Mouse (Mus musculus) heart, embryonic 16.5 days (tissue): Measurements from ENCODE around the gene Grb7. TPM values are rescaled to one million over a fixed set of nuclear protein-coding genes. Genes with fewer than 3 reads are reported as not detected.

Source experiments
- ATAC-seq: fragments of 200-750 bp; cut with Nextera tagmentation; replicated peaks from 2 replicates; pipeline ENCODE4 v1.8.0; 2017; ENCODE audit warnings: moderate number of reproducible peaks; ENCODE audit not compliant: insufficient read depth, low FRiP score; ENCODE audit errors: extremely low read depth
- H3K27ac ChIP-seq: fragments of 300-500 bp; sonication (generic); 2 replicates; pipeline ENCODE4 v1.5.1; 2014; ENCODE audit warnings: mild to moderate bottlenecking, low read length, control low read depth, moderate library complexity
- H3K27me3 ChIP-seq: fragments of 300-500 bp; sonication (generic); 2 replicates; pipeline ENCODE4 v1.6.1; 2014; ENCODE audit warnings: low read length, mixed read lengths; ENCODE audit not compliant: control insufficient read depth, insufficient read depth
- H3K36me3 ChIP-seq: fragments of 300-500 bp; sonication (generic); 2 replicates; pipeline ENCODE4 v1.6.1; 2014; ENCODE audit not compliant: control insufficient read depth, insufficient read depth
- H3K4me1 ChIP-seq: fragments of 300-500 bp; sonication (generic); 2 replicates; pipeline ENCODE4 v1.6.1; 2014; ENCODE audit warnings: low read length, mixed read lengths; ENCODE audit not compliant: control insufficient read depth, insufficient read depth
- H3K4me2 ChIP-seq: fragments of 300-500 bp; sonication (generic); 2 replicates; pipeline ENCODE4 v1.6.1; 2014; ENCODE audit warnings: low read depth, mild to moderate bottlenecking, control low read depth, low read length
- H3K4me3 ChIP-seq: fragments of 300-500 bp; sonication (generic); 2 replicates; pipeline ENCODE4 v1.5.1; 2014; ENCODE audit warnings: mild to moderate bottlenecking, control low read depth, low read length
- H3K9ac ChIP-seq: fragments of 300-500 bp; sonication (generic); 2 replicates; pipeline ENCODE4 v1.6.1; 2014; ENCODE audit warnings: low read length, control low read depth
- H3K9me3 ChIP-seq: fragments of 300-500 bp; sonication (generic); replicated peaks from 2 replicates; pipeline ENCODE4 v1.6.1; 2016; ENCODE audit warnings: low read length; ENCODE audit not compliant: control insufficient read depth
- WGBS: fragments of 180-500 bp; shearing (Covaris S2); extraction: QIAGEN DNeasy Blood & Tissue Kit; methylation state at CpG from one replicate; pipeline ENCODE4 v1.1.7; 2014; 5-methylcytosine and 5-hydroxymethylcytosine counted together
- polyA plus RNA-seq: library from polyadenylated mRNA; unstranded; fragments of >200 nt; fragmentation: Nextera tagmentation; extraction: Ambion mirVana; gene quantifications from 2 replicates; pipeline ENCODE4 v1.2.1, GENCODE M21; 2015

Grb7 gene
- 1.9 and 4.3 TPM in 2 replicates for polyA plus RNA-seq

GRCm38 (mm10) chr11:98446213-98446561, at the start of gene Grb7:
Gene Grb7, plus strand, starts transcription at chr11:98446394.
- ATAC-seq, result no peak
- WGBS, result 29% methylated on average over 5 of the region's 5 CpGs
- Histone ChIP-seq H3K9me3 (no peaks in the 10 kb centered on the region), H3K4me2 (peak within 1 kb of the TSS; percentile 47), H3K4me1 (peaks cover 18% of the 10 kb centered on the region), H3K4me3 (peak within 1 kb of the TSS; percentile 24), H3K36me3 (no peaks in the 10 kb centered on the region), H3K9ac (peak within 1 kb of the TSS; percentile 5), H3K27ac (no peak within 1 kb of the TSS), H3K27me3 (peaks cover 5% of the 10 kb centered on the region)

DNA sequence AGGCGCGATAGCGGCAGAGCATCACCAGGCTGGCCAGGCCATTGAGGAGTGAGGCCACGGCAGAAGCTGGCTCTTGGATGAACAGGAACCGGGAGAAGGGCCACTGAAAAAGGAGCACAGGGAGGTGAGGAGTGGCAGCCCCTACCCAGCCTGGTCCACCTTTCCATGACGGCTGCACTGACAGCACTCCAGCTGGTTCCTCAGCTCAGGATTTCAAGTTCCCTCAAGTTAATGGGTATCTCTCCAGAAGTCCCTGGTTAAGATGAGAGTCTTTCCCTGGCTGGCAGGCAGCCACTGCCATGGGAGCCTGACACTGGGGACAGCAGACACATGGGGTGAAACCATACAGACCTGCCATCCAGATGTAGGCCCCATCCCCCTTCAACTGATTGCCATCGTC, 48.2 kb upstream of the Grb7 start:
- H3K36me3 ChIP-seq, result no peaks in the 10 kb centered on the region
- no peak for ATAC-seq
- H3K27ac ChIP-seq, result no peak overlapping the region
- peaks cover 36% of the 10 kb centered on the region for H3K4me1 ChIP-seq
- H3K4me3 ChIP-seq, result no peak overlapping the region
- no peak overlapping the region for H3K9ac ChIP-seq
- H3K27me3 ChIP-seq, result no peaks in the 10 kb centered on the region
- no peak overlapping the region for H3K4me2 ChIP-seq
- WGBS, result 89% methylated on average over 7 of the region's 7 CpGs
- no peaks in the 10 kb centered on the region for H3K9me3 ChIP-seq

DNA sequence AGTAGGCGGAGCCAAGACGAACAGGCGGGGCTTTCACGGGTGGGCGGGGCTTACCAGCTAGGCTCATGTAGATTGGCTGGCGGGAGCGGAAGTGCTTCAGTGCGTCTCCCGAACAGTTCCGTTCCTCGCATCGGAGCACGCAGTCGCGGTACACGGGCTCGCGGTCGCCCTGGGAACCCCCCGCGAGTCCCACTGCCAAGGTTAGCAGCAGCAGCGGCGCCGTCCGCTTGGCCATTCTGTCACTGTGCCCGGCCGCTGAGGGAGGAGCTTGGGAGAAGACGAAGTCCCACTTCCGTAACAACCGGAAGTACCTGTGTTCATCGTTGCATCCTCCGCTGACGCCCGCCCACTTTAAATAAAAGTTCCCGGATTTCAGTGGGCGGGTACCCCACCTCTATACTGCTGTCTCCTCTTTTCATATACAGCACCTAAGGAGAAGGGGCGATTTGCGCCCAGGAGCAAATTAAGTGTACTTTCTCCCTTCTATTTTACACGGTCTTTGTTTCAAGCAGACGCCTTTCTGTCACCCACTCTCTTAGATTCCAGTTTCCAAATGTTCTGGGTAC, 46.0 kb upstream of the Grb7 start, which contains the start of gene Pgap3:
Gene Pgap3 (minus strand): TSS at position 330 of the 566 bp plus-strand sequence.
- Histone ChIP-seq H3K4me2 (peak within 1 kb of the TSS; percentile 82), H3K27ac (peak within 1 kb of the TSS; percentile 97), H3K27me3 (peaks cover 2% of the 10 kb centered on the region; the same call in 1 of the 2 replicates), H3K36me3 (no peaks in the 10 kb centered on the region), H3K4me1 (peaks cover 15% of the 10 kb centered on the region), H3K9ac (peak within 1 kb of the TSS; percentile 86), H3K9me3 (no peaks in the 10 kb centered on the region), H3K4me3 (peak within 1 kb of the TSS; percentile 84)
- peak; percentile 85 for ATAC-seq
- under 1% methylated on average over 40 of the region's 40 CpGs for WGBS

DNA sequence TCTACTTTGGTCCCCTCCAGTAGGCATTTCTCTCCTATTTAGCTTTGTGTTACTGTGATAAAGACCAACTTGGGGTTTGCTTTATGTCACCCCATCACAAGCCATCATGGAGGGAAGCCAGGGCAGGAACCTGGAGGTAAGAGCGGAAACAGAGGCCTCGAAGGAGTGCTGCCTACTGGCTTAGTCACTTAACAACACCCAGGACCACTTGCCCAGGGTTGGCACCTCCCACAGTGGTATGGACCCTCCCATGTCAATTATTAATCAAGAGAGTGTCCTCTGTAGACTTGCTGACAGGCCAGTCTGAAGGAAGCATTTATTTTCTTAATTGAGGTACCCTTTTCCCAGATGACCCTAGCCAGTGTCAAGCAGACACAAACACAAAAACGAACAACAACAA, 45.4 kb upstream of the Grb7 start:
- H3K36me3 ChIP-seq, result no peaks in the 10 kb centered on the region
- peak overlapping the region; percentile 97 for H3K27ac ChIP-seq
- H3K4me2 ChIP-seq, result peak overlapping the region; percentile 82
- 53% methylated on average over 3 of the region's 3 CpGs for WGBS
- H3K4me1 ChIP-seq, result peaks cover 13% of the 10 kb centered on the region
- peak overlapping the region; percentile 86 for H3K9ac ChIP-seq
- H3K4me3 ChIP-seq, result peak overlapping the region; percentile 84
- peaks cover 2% of the 10 kb centered on the region; the same call in 1 of the 2 replicates for H3K27me3 ChIP-seq
- no peak for ATAC-seq
- H3K9me3 ChIP-seq, result no peaks in the 10 kb centered on the region

DNA sequence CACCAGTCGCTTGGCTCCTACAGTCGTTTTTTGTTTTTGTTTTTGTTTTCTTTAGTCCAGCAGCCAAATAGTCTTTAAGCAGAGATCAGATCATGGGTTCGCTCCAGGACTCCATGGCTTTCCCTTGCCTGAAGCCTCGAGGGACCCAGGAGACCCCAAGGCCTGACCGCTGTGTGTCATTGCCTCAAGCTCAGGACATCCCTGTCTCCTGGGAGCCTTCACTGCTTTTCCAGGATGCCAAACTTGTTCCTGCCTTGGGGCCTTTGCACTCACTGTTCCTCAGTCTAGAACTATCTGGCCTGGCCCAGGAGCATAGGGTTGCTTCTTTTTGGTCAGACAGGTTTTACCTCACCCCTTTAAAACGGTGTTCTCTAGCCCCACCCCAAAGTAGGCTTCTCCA, 39.6 kb upstream of the Grb7 start:
- Histone ChIP-seq H3K27ac (no peak overlapping the region), H3K4me2 (no peak overlapping the region), H3K9ac (no peak overlapping the region), H3K27me3 (peaks cover 2% of the 10 kb centered on the region; the same call in 1 of the 2 replicates), H3K4me3 (no peak overlapping the region), H3K9me3 (no peaks in the 10 kb centered on the region), H3K36me3 (no peaks in the 10 kb centered on the region), H3K4me1 (peaks cover 20% of the 10 kb centered on the region)
- WGBS, result 77% methylated on average over 6 of the region's 6 CpGs
- ATAC-seq, result no peak

DNA sequence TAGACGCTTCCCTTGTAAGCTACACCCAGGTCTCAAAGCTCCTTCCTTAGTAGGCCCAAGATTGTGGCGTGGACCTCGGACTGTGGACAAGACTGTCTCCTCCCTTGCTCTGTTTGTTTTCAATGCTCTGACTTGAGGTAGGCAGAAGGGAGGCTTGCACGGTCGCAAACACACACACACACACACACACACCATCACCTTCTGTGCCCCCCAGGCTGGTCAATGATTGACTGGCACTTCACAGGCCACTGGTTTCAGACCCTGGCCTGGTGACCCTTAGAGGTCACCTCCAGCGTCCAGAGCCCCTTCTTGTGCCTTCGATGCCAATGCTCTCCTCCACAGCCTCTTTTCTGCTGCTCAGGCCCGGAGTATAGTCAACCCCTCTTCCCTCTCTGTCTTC, 37.3 kb upstream of the Grb7 start:
- H3K9ac ChIP-seq, result peak overlapping the region; percentile 54; the same call in 1 of the 2 replicates
- no peaks in the 10 kb centered on the region for H3K36me3 ChIP-seq
- peak overlapping the region; percentile 55 for H3K27ac ChIP-seq
- H3K4me2 ChIP-seq, result peak overlapping the region; percentile 52
- ATAC-seq, result no peak
- peaks cover 27% of the 10 kb centered on the region for H3K4me1 ChIP-seq
- WGBS, result 65% methylated on average over 8 of the region's 8 CpGs
- H3K4me3 ChIP-seq, result no peak overlapping the region
- H3K27me3 ChIP-seq, result peaks cover 2% of the 10 kb centered on the region; the same call in 1 of the 2 replicates
- H3K9me3 ChIP-seq, result no peaks in the 10 kb centered on the region

DNA sequence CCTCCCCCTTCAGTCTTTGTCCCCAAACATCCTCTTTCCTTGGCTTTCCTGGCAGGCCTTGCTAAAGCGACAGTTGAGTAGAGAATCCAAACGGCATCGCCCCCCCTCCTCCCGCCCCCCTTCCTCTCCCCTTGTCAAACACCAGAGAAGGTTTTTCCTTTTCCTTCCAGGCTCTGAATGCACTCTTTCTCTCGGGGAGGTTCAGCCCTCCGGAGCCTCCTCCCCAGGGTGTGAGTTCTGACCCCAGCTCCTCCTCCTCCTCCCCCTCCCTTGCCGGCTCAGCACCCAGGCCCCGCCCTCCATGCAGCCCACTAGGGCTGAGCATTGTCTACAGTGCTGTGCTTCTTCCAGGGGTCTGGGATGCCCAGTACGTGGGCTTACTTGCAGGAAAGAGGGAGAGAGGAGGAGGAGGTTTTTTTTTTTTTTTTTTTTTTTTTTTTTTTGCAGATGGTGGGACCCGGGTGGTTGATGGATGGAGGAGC, 36.8 kb upstream of the Grb7 start:
- ATAC-seq, result peak; percentile 46; the same call in 1 of the 2 replicates

DNA sequence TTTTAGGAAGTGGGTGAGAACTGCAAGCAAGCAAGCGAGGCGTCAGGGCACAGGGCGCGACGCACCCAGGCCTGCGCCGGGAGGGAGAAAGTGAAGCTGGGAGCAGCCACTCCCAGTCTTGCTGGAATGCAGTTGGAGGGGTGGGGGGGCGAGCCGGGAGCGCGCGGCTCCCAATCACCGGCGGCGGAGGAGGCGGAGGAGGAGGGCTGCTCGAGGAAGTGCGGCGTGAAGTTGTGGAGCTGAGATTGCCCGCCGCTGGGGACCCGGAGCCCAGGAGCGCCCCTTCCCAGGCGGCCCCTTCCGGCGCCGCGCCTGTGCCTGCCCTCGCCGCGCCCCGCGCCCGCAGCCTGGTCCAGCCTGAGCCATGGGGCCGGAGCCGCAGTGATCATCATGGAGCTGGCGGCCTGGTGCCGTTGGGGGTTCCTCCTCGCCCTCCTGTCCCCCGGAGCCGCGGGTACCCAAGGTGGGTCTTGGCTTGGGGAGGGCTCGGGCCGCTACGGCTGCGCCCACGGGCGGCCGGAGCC, 33.9 kb upstream of the Grb7 start, which contains the start of gene Erbb2:
Gene Erbb2 (plus strand): TSS at position 198 of the 524 bp plus-strand sequence.
- peak within 1 kb of the TSS; percentile 99 for H3K9ac ChIP-seq
- peaks cover 59% of the 10 kb centered on the region for H3K4me1 ChIP-seq
- H3K27ac ChIP-seq, result peak within 1 kb of the TSS; percentile 97
- H3K27me3 ChIP-seq, result no peaks in the 10 kb centered on the region
- ATAC-seq, result peak; percentile 88
- WGBS, result under 1% methylated on average over 49 of the region's 49 CpGs
- peak within 1 kb of the TSS; percentile 99 for H3K4me3 ChIP-seq
- no peaks in the 10 kb centered on the region for H3K36me3 ChIP-seq
- no peaks in the 10 kb centered on the region for H3K9me3 ChIP-seq
- H3K4me2 ChIP-seq, result peak within 1 kb of the TSS; percentile 82

More for the DNA sequence above, 36.8 kb upstream of the Grb7 start:
- H3K36me3 ChIP-seq, result no peaks in the 10 kb centered on the region
- peak overlapping the region; percentile 54 for H3K9ac ChIP-seq
- peak overlapping the region; percentile 52 for H3K4me2 ChIP-seq
- H3K27me3 ChIP-seq, result peaks cover 2% of the 10 kb centered on the region; the same call in 1 of the 2 replicates
- H3K9me3 ChIP-seq, result no peaks in the 10 kb centered on the region
- H3K27ac ChIP-seq, result peak overlapping the region; percentile 55
- H3K4me3 ChIP-seq, result peak overlapping the region; percentile 4; the same call in 1 of the 2 replicates
- WGBS, result 8% methylated on average over 9 of the region's 10 CpGs
- H3K4me1 ChIP-seq, result peaks cover 32% of the 10 kb centered on the region

GRCm38 (mm10) chr11:98412797-98413301, 33.3 kb upstream of the Grb7 start:
- peak overlapping the region; percentile 97 for H3K27ac ChIP-seq
- peaks cover 62% of the 10 kb centered on the region for H3K4me1 ChIP-seq
- under 1% methylated on average over 39 of the region's 40 CpGs for WGBS

More at GRCm38 (mm10) chr11:98412797-98413301, 33.3 kb upstream of the Grb7 start:
- H3K4me2 ChIP-seq, result peak overlapping the region; percentile 82
- H3K9ac ChIP-seq, result peak overlapping the region; percentile 99
- peak overlapping the region; percentile 99 for H3K4me3 ChIP-seq
- peak; percentile 40 for ATAC-seq
- H3K36me3 ChIP-seq, result no peaks in the 10 kb centered on the region
- no peaks in the 10 kb centered on the region for H3K27me3 ChIP-seq
- no peaks in the 10 kb centered on the region for H3K9me3 ChIP-seq
